Mouse (Mus musculus) embryonic stem cell, embryonic (primary cell): ENCODE results near the gene Parp6.

Experiments used
- CTCF ChIA-PET, 4 experiments: fragments of 300-600 bp in 2 of 4; fragments of 350-600 bp in 2 of 4; sonication (Branson Sonifier 250); formaldehyde crosslinking; loops; one replicate each; lab custom pipeline; 2022; ENCODE audit warnings: inconsistent platforms in 2 of 4; lab: Charles Lee
- POLR2A ChIA-PET, 4 experiments: fragments of 300-600 bp in 2 of 4; fragments of 350-600 bp in 2 of 4; sonication (Branson Sonifier 250); formaldehyde crosslinking; loops; one replicate each; lab custom pipeline; 2022; ENCODE audit warnings: antibody characterized with exemption in 4 of 4, inconsistent platforms in 1 of 4; lab: Charles Lee

The Parp6 gene

DNA sequence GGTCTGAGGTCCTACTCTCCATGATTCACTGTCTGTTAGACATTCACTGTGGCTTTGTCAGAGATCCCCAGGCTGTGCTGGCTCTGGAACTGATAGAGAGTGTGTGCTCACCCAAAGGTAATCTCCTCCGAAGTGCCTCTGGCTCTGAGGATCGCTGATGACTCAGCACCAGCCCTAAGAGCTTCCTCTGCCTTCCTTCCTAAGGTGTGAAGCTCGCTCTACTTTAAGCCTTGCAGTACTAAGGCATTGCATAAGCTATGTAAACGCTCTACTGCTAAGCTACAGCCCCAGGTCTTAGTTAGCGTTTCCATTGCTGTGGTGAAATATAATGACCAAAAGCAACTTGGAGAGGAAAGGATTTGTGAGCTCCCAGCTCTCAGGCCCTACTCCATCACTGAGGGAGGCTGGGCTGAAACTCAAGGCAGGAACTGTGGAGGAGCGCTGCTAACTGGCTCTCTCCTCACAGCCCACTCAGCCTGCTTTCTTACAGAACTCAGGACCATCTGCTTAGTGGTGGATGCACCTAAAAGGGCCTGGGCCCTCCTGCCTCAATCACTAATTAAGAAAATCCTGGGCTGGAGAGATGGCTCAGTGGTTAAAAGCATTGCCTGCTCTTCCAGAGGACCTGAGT, 70.4 kb downstream of the Parp6 start:
- CTCF ChIA-PET: interaction anchor here in 1 of 4 experiments (1.1 to 1.4 kb wide), 2 partner anchors 14 to 95 kb away, joined by 3 read pairs; no protein-coding TSS in a partner anchor

GRCm38 (mm10) chr9:59691635-59692094, 74.6 kb downstream of the Parp6 start:
- CTCF ChIA-PET: interaction anchor here in 1 of 4 experiments (0.6 to 1.3 kb wide), 3 partner anchors 9 to 268 kb away, joined by 3 to 4 read pairs (median 4); no protein-coding TSS in a partner anchor
- POLR2A ChIA-PET: interaction anchor here (0.6 to 38.3 kb wide), 23 partner anchors 10 to 265 kb away, joined by 3 to 1470 read pairs (median 4); partner anchors contain the start of genes Gramd2 (in 2 of the 4), Pkm (in 2 of the 4), Myo9a (in 1 of the 4) and Senp8 (in 1 of the 4)

More for the DNA sequence above, 70.4 kb downstream of the Parp6 start:
- POLR2A ChIA-PET: interaction anchor here (0.6 to 38.3 kb wide), 19 partner anchors 9 to 253 kb away, joined by 3 to 1470 read pairs (median 3); partner anchors contain the start of genes Pkm (in 2 of the 4), Gramd2 (in 1 of the 4), Myo9a (in 1 of the 4) and Senp8 (in 1 of the 4)

DNA sequence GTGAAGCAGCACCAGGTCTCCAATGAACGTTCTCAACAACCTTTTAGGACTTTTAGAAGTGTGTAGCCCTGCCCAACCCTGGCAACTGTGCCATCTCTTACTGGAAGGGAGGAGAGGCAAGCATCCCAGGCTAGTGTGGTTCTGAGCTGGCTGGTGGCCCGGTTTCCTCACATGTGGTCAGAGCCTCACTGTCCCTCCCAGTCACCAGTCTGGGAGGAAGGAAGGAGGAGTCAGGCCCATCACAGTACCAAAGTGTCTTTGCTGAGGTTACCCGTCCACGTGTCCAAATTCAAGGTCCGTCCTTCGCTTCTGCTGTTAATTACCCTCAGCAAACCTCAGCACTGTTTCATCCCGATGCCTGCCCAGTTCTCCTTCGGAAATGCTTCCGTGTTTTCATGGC, 75.1 kb downstream of the Parp6 start:
- ChIA-PET POLR2A (interaction anchor here (0.6 to 38.3 kb wide), 19 partner anchors 10 to 264 kb away, joined by 3 to 1470 read pairs (median 4); partner anchors contain the start of genes Gramd2 (in 2 of the 4), Pkm (in 2 of the 4), Myo9a (in 1 of the 4) and Senp8 (in 1 of the 4)), CTCF (interaction anchor here in 2 of 4 experiments (0.5 to 1.3 kb wide), 4 partner anchors 9 to 267 kb away, joined by 3 to 5 read pairs (median 4); no protein-coding TSS in a partner anchor)

DNA sequence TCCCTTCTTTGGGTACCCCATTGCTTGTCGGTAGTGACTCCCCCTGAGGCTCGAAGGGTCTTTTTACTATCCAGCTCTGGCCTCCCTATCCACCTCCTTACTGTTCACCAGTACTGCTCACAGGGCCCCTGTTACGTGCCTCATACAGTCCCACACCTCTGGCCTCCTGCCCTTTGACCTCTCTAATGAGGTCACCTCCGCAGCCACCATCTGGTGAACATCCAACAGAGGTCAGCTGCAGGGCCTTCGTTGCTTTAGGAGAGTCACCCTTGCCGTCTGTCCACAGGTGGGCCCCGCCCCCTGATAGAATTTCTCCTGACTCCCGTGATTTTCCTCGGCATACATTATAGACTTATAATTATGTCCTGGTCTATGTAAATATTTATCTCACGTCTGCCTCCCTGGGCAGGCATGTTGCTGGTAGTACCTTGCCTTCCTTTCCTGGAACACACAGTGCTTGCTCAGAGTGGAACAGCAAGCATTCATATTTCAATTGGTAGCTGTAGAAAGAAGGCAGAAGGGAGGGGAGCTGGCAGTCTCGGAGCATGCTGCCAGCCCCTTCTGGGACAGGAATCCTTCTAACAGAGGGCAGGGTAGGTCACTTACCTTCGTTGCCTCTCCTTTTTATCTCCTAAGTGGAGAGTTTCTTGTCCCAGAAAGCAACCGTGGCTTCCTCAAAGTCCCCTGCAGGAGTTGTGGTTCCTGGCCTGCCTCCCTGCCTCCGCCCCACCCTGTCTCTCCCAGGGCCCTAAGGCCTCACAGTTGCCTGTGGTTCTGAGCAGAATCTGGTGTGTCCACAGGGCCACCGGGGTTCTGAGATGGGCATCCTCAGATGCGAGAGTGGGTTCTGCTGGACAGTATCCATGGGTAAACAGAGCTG, 77.7 kb downstream of the Parp6 start:
- POLR2A ChIA-PET: interaction anchor here (0.8 to 38.3 kb wide), 11 partner anchors 9 to 38 kb away, joined by 3 to 1470 read pairs (median 3); partner anchors contain the start of genes Pkm (in 3 of the 4) and Gramd2 (in 2 of the 4)

DNA sequence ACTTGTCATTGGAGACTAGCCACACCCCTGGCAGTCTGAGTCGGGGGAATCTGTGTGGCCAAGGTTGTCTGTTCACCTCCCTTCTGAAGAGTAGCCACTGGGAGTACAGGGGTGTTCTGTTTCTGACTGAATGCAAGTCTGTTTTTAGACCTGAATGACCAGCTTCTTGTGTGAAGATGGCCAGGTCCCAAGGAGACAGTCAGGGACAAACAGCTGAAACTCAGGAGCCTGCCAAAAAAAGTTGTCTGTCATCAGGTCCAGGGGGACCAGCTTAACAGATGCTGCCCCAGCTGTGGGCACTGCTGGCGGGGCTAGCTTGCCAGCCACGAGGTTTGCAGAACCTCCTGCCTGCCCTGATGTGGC, 78.3 kb downstream of the Parp6 start:
- CTCF ChIA-PET: interaction anchor here in 2 of 4 experiments (0.9 to 1.2 kb wide), 2 partner anchors 29 to 274 kb away, joined by 3 read pairs; no protein-coding TSS in a partner anchor
- POLR2A ChIA-PET: interaction anchor here (0.5 to 38.3 kb wide), 12 partner anchors 9 to 78 kb away, joined by 3 to 1470 read pairs (median 3); partner anchors contain the start of genes Pkm (in 3 of the 4) and Gramd2 (in 2 of the 4)

More for the DNA sequence above, 77.7 kb downstream of the Parp6 start:
- CTCF ChIA-PET: interaction anchor here in 1 of 4 experiments (1.2 kb wide), 1 partner anchor 29 kb away, joined by 3 read pairs; no protein-coding TSS in a partner anchor

- ChIA-PET POLR2A (interaction anchor here in 2 of 4 experiments (1.0 to 38.3 kb wide), 7 partner anchors 8 to 55 kb away, joined by 3 to 1470 read pairs (median 8); partner anchors contain the start of genes Pkm (in 2 of the 2), Gramd2 (in 1 of the 2), Myo9a (in 1 of the 2) and Senp8 (in 1 of the 2)), CTCF (interaction anchor here in 1 of 4 experiments (0.9 kb wide), 1 partner anchor 273 kb away, joined by 3 read pairs; no protein-coding TSS in a partner anchor)
Measured at GRCm38 (mm10) chr9:59696381-59696780, 79.3 kb downstream of the Parp6 start.
